Mouse (Mus musculus): Measurements from ENCODE around the gene Ift140.
"Not testable (repeated sequence)": the region's sequence is repeated elsewhere in the genome, so short reads cannot be mapped to it uniquely, and the experiment has no call there.

The Ift140 gene

DNA sequence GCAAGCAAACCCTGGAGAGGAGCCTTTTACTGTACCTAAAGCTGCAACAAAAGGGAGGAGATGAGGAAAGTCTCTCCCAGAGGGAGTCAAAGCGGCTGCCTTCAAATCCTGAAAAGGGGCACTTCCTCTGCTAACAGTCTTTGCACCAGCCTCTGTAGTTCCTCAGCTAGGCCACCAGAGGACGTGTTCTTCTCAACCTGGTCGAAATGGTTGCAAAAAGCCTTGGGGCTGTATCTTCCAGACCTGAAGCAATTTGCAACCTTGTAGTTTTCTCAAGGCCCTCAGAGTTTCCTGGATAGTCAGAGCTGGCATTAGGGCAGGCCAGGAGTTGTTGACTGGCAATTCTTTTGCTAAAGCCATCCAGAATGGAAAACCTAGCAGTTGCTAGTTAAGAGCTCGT lies 101.4 kb downstream of the Ift140 start:
- peak; percentile 7 for DNase-seq (ENCODE audit: low spot score)

DNA sequence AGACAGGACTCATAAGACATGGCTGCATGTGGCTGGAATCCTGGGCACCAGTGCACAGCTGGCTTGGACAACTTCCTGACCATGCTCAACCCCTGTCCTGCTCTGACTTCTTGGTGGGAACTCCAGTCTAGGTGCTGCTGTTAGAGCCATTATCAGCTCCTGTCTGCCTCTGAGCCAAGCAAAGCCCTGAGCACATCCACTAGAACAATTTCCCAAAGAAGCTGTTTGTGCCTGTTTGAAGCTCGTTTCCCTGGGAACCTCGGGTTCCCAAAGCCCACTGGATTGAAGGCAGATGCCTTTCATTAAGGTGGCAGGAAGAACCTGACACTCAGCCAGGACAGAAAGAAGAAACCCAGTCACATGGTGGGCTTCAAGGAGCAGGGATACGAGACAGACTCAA lies 104.5 kb downstream of the Ift140 start, which contains the start of gene Ptx4:
Ptx4 (plus strand) TSS at position 355 of the 400 bp plus-strand sequence.
- DNase-seq (ENCODE audit: low spot score), result no peak

DNA sequence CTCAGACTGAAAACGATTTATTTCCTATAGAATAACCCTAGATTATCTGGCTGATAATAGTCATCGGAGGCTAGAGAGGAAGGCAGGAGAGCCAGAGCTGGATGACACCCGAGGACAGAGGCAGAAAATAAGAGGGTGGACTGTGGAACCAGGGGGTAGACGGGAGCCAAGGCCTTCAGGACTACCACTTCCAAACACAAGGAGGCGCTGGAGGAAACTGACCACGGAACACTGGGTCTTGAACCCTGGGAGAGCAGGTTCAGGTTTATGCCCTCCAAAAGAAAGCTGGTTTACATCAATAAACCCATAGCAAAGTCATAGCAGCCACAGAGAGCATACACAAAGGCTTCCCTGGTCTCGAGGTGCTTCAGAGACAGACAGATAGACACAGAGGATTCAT lies 108.1 kb downstream of the Ift140 start:
- peak; percentile 34 for DNase-seq (ENCODE audit: low spot score)

DNA sequence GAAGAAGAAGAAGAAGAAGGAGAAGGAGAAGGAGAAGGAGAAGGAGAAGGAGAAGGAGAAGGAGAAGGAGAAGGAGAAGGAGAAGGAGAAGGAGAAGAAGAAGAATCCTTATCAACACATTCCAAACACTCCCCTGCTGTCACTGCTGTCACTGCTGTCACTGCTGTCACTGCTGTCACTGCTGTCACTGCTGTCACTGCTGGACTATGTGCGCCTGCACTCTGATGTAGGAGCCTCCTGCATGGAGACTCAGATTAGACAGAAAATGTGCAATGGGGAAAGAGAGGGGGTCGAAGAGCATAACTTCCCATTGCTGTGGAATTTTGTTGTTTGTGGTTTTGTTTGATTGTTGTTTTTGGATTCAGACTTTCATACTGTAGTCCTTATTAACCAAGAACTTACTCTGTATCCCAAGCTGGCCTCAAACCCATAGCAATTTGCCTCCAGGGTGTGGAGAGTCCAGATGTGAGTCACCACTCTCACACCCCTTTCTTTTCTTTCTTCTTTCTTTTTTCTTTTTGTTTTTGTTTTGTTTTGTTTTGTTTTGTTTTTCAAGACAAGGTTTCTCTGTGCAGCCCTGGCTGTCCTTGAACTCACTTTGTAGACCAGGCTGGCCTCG lies 109.7 kb downstream of the Ift140 start:
- DNase-seq (ENCODE audit: low spot score), result not testable (repeated sequence)

DNA sequence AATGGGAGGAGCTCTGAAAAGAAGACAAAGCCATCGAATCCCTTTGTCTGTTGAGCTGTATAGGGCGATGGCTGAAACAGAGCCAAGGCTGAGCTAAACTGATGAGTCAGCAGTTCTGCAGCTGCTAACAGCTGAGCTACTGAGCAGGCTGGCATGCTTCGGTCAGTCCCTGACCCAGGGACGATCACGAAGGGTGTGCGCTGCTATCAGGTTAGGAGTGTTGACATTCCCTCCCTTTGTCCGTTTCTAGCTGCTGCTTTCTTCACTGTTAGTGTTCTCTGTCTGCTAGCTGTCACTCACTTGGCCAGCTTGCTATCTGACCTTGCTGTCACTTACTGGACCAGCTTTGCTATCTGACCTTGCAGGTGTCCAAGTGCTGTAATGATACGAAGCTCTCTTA lies 111.2 kb downstream of the Ift140 start:
- DNase-seq (ENCODE audit: low spot score), result peak; percentile 53

DNA sequence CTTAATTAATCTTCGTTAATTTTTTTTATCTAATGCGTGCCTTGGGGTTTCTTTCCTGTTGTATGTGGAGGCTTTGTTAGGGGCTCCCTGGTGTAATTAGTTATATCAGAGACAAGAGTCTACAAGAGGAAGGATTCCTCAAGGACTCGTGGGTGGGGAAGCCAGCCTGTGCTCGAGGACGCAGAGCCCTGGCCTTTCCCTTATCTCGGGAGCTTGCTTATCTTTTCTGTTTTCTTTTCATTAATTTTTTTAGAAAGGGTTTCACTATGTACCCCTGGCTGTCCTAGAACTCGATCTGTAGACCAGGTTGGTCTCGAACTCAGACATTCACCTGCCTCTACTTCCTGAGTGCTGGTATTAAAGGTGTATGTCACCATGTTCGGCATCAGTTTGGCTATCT lies 111.8 kb downstream of the Ift140 start:
- DNase-seq (ENCODE audit: low spot score), result no peak

DNA sequence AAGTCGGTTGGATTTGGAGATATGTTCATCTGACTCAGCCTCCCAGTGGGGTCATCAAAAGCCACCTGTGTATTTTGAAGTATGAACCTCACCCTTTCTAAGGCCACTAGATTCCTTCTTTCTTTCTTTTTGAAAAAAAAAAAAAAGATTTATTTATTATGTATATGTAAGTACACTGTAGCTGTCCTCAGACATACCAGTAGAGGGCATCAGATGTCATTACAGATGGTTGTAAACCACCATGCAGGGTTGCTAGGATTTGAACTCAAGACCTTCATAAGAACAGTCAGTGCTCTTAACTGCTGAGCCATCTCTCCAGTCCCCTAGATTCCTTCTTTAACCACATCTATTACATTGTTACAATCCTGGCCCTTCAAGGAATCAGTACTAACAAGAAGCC lies 114.2 kb downstream of the Ift140 start:
- DNase-seq (ENCODE audit: low spot score), result no peak

DNA sequence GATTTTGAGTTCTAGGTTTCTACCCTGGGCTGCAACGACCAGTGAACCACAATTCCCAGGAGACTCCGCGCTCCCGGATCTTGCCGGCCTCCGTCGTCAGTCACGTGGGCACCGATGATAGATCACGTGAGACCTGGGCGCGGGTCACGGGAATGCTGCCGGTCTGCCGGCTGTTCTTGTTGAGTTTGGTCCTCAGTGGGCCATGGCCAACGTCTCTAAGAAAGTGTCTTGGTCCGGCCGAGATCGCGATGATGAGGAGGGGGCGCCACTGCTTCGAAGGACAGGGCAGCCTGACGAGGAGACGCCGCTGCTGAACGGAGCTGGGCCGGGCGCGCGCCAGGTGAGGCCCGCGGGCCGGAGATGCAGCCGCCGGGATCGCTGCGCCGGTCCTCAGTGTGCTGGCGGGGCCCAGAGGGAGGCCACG lies 117.4 kb downstream of the Ift140 start, which contains the start of gene Clcn7:
Clcn7 (plus strand) TSS at position 117 of the 424 bp plus-strand sequence.
- DNase-seq (ENCODE audit: low spot score), result peak; percentile 96

DNA sequence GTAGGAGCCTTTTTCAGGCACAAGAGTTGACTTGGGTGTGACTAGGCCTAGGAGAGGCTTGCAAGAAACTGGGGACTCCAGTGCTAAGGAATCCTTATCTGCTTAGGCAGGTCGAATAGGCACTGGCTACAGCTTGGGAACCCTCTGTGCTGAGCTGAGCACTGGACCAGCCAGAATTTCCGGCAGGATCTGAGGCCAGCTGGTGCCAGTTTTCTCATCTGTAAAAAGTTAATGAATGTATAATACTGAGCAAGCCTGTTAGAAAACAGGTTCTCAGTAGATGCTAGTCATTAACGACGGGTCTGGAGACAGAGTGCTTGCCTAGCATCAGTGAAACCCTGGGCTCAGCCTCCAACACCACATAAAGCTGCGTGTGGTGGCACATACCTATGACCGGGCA lies 119.7 kb downstream of the Ift140 start:
- no peak for DNase-seq (ENCODE audit: low spot score)

DNA sequence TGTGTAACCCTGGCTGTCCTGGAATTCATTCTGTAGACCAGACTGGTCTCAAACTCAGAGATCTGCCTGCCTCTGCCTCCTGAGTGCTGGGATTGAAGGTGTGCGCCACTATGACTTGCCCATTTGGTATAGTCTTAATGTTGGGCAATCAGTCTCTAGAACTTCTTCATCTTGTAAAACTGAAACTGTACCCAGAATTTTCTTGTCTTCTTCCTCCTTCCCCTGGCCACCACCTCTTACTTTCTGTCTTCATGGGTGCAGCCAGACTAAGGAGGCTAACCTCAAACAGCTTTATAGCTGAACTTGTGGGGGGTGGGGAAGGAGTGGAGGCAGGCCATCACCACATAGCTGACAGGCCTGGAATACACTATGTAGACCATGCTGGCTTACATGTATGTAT lies 122.9 kb downstream of the Ift140 start:
- no peak for DNase-seq (ENCODE audit: low spot score)

DNA sequence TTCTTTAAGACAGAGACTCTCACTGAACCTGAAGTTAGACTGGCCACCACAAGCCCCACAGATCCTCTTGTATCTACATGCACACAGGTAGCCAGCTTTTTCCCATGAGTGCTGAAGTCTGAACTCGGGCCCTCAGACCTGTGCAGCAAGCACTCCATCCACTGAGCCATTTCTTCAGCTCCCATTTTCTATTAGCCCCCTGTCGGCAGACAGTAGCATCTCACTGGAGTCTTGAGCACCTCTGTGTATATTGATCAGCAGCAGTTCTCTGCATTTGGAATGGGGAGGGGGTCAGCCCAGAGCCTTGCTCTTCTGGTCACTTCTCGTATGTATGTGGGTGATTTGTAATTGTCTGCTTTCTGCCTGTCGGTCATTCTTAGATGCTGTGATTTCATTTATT lies 124.1 kb downstream of the Ift140 start:
- DNase-seq (ENCODE audit: low spot score), result peak; percentile 28

Data from embryo, embryonic 10 days (tissue).